Mouse (Mus musculus) thymus, adult 2 months (tissue): ENCODE results near the gene Hacl1. TPM values are rescaled to one million over a fixed set of nuclear protein-coding genes. Genes with fewer than 3 reads are reported as not detected.
A peak's percentile ranks its signal among the peaks of the same experiment; 100 is the strongest.

Experiments used
- DNase-seq: peaks from one replicate; pipeline ENCODE4 v3.0.0; 2021
- H3K27ac ChIP-seq: fragments of 200-500 bp; 2 replicates; pipeline ENCODE4 v1.5.1; 2012; ENCODE audit warnings: low read length, control low read depth; ENCODE audit not compliant: control insufficient read depth, insufficient read depth
- H3K27me3 ChIP-seq: fragments of 200-500 bp; 2 replicates; pipeline ENCODE4 v1.6.1; 2012; ENCODE audit warnings: mild to moderate bottlenecking, low read length, moderate library complexity, mixed read lengths; ENCODE audit not compliant: control insufficient read depth, insufficient read depth
- H3K36me3 ChIP-seq: fragments of 200-500 bp; 2 replicates; pipeline ENCODE4 v1.6.1; 2012; ENCODE audit warnings: mild to moderate bottlenecking, low read length, moderate library complexity; ENCODE audit not compliant: control insufficient read depth, insufficient read depth
- H3K4me1 ChIP-seq: fragments of 200-500 bp; replicated peaks from 2 replicates; pipeline ENCODE4 v1.6.1; 2012; ENCODE audit warnings: low read length; ENCODE audit not compliant: control insufficient read depth, insufficient read depth
- H3K4me3 ChIP-seq: fragments of 200-500 bp; 2 replicates; pipeline ENCODE4 v1.5.1; 2012; ENCODE audit warnings: mild to moderate bottlenecking, low read length, control low read depth, moderate library complexity; ENCODE audit not compliant: control insufficient read depth, insufficient read depth
- CTCF ChIP-seq: fragments of 200-500 bp; IDR thresholded peaks from 2 replicates; pipeline ENCODE4 v1.5.1; 2012; ENCODE audit warnings: mild to moderate bottlenecking, control low read depth, low read length, moderate library complexity, borderline replicate concordance; ENCODE audit not compliant: control insufficient read depth, poor library complexity, insufficient read depth; ENCODE audit errors: extremely low read depth
- POLR2A ChIP-seq: fragments of 200-500 bp; IDR thresholded peaks from 2 replicates; pipeline ENCODE4 v1.6.1; 2012; ENCODE audit warnings: mild to moderate bottlenecking, low read length, control low read depth, moderate library complexity; ENCODE audit not compliant: control insufficient read depth, poor library complexity, insufficient read depth; ENCODE audit errors: extremely low read depth
- WGBS: fragments of 180-500 bp; shearing (Covaris S2); methylation state at CpG from one replicate; pipeline ENCODE4 v1.1.7; 2018; 5-methylcytosine and 5-hydroxymethylcytosine counted together
- polyA plus RNA-seq: library from polyadenylated mRNA; depleted of rRNA; stranded (reverse); fragments of >200 nt; gene quantifications from 2 replicates; pipeline ENCODE4 v1.2.3, GENCODE M21; 2012

The Hacl1 gene
- polyA plus RNA-seq, 1 experiment, result 12.1 TPM

- Histone ChIP-seq H3K27me3 (no peaks in the 10 kb centered on the region), H3K27ac (no peak overlapping the region), H3K4me3 (no peak overlapping the region), H3K4me1 (peaks cover 6% of the 10 kb centered on the region), H3K36me3 (no peaks in the 10 kb centered on the region)
- 97% methylated on average over 5 of the region's 5 CpGs for WGBS
- no peak for TF ChIP-seq POLR2A
- DNase-seq, result no peak
These were observed 3.2 kb upstream of the Hacl1 start for GRCm38 (mm10) chr14:31644183-31644830.

GRCm38 (mm10) chr14:31641506-31642155, 545 bp upstream of the Hacl1 start:
- WGBS, result 70% methylated on average over 9 of the region's 9 CpGs
- Histone ChIP-seq H3K27ac (no peak overlapping the region), H3K4me3 (0 out of 2 replicates have a peak overlapping the region, but pooled peaks have one; percentile 65)

GRCm38 (mm10) chr14:31640346-31640889, 668 bp downstream of the Hacl1 start, which contains the start of gene Gm49387:
Gene Gm49387, minus strand, starts transcription at chr14:31640878.
- TF ChIP-seq POLR2A (no peak), CTCF (no peak)
- Histone ChIP-seq H3K27me3 (no peaks in the 10 kb centered on the region), H3K4me3 (peak within 1 kb of the TSS; percentile 65), H3K27ac (peak within 1 kb of the TSS; percentile 73), H3K4me1 (peaks cover 6% of the 10 kb centered on the region), H3K36me3 (no peaks in the 10 kb centered on the region)
- 1% methylated on average over 26 of the region's 26 CpGs for WGBS
- peak; percentile 20 for DNase-seq

More at GRCm38 (mm10) chr14:31641506-31642155, 545 bp upstream of the Hacl1 start:
- no peaks in the 10 kb centered on the region for H3K36me3 ChIP-seq
- no peak for DNase-seq
- TF ChIP-seq CTCF (no peak), POLR2A (no peak)
- no peaks in the 10 kb centered on the region for H3K27me3 ChIP-seq
- H3K4me1 ChIP-seq, result peaks cover 6% of the 10 kb centered on the region

- TF ChIP-seq POLR2A, result no peak
- TF ChIP-seq CTCF, result no peak
- no peak overlapping the region for H3K4me3 ChIP-seq
- 0 out of 2 replicates have a peak, but pooled peaks cover 3% of the 10 kb centered on the region for H3K4me1 ChIP-seq
- H3K27me3 ChIP-seq, result no peaks in the 10 kb centered on the region
- DNase-seq, result no peak
- H3K36me3 ChIP-seq, result no peaks in the 10 kb centered on the region
- 96% methylated on average over 7 of the region's 7 CpGs for WGBS
- no peak overlapping the region for H3K27ac ChIP-seq
These were observed 10.4 kb downstream of the Hacl1 start for GRCm38 (mm10) chr14:31630677-31631076.

DNA sequence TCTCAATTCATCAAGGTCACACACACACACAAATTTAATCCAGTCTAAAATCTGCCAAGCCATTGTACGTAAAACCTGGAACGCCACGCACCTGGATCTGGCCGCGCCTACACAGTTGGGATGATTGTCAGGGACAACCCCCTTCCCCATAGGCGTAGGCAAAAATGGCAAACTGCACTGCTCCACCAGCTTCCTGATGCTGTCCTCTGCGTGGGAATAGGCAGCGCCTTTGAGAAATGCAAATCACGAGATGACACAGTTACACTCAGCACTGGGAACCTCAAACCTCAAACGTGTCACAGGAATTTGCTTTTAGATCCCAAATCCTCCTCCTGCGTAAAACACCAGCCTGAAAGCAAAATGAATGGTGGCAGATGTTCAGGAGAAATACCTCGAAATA, 18.3 kb downstream of the Hacl1 start:
- Histone ChIP-seq H3K27me3 (no peaks in the 10 kb centered on the region), H3K36me3 (0 out of 2 replicates have a peak, but pooled peaks cover 4% of the 10 kb centered on the region), H3K4me3 (no peak overlapping the region), H3K27ac (no peak overlapping the region), H3K4me1 (no peaks in the 10 kb centered on the region)
- no peak for DNase-seq
- TF ChIP-seq POLR2A, result no peak
- WGBS, result 94% methylated on average over 12 of the region's 12 CpGs

- Histone ChIP-seq H3K27me3 (no peaks in the 10 kb centered on the region), H3K27ac (no peak overlapping the region), H3K36me3 (0 out of 2 replicates have a peak, but pooled peaks cover 4% of the 10 kb centered on the region), H3K4me1 (no peaks in the 10 kb centered on the region), H3K4me3 (no peak overlapping the region)
- no peak for DNase-seq
- WGBS, result 97% methylated on average over 9 of the region's 9 CpGs
- no peak for TF ChIP-seq POLR2A
- TF ChIP-seq CTCF, result no peak
These were observed 20.4 kb downstream of the Hacl1 start for GRCm38 (mm10) chr14:31620591-31621223.
